Mouse (Mus musculus) heart, embryonic 15.5 days (tissue): ENCODE measurements around the gene Myt1l. TPM values are rescaled to one million over a fixed set of nuclear protein-coding genes. Genes with fewer than 3 reads are reported as not detected.

Experiments
- ATAC-seq: fragments of 200-750 bp; cut with Nextera tagmentation; replicated peaks from 2 replicates; pipeline ENCODE4 v1.8.0; 2017; ENCODE audit warnings: low read depth, moderate TSS enrichment; ENCODE audit not compliant: insufficient number of reproducible peaks, insufficient read depth, low FRiP score
- H3K27ac ChIP-seq: fragments of 300-500 bp; sonication (generic); 2 replicates; pipeline ENCODE4 v1.5.1; 2015; ENCODE audit warnings: mild to moderate bottlenecking, inconsistent platforms
- H3K27me3 ChIP-seq: fragments of 300-500 bp; sonication (generic); 2 replicates; pipeline ENCODE4 v1.6.1; 2015; ENCODE audit warnings: inconsistent platforms
- H3K36me3 ChIP-seq: fragments of 300-500 bp; sonication (generic); 2 replicates; pipeline ENCODE4 v1.6.1; 2015; ENCODE audit warnings: mild to moderate bottlenecking, inconsistent platforms
- H3K4me1 ChIP-seq: fragments of 300-500 bp; sonication (generic); replicated peaks from 2 replicates; pipeline ENCODE4 v1.6.1; 2015; ENCODE audit warnings: inconsistent platforms
- H3K4me2 ChIP-seq: fragments of 300-500 bp; sonication (generic); 2 replicates; pipeline ENCODE4 v1.6.1; 2015; ENCODE audit warnings: inconsistent platforms, mild to moderate bottlenecking, moderate library complexity
- H3K4me3 ChIP-seq: fragments of 300-500 bp; sonication (generic); 2 replicates; pipeline ENCODE4 v1.5.1; 2015; ENCODE audit warnings: mild to moderate bottlenecking, inconsistent platforms
- H3K9ac ChIP-seq: fragments of 300-500 bp; sonication (generic); 2 replicates; pipeline ENCODE4 v1.6.1; 2015; ENCODE audit warnings: mild to moderate bottlenecking, inconsistent platforms
- H3K9me3 ChIP-seq: fragments of 300-500 bp; sonication (generic); replicated peaks from 2 replicates; pipeline ENCODE4 v1.6.1; 2016; ENCODE audit warnings: inconsistent platforms
- WGBS: fragments of 180-500 bp; shearing (Covaris S2); methylation state at CpG from one replicate; pipeline ENCODE4 v1.1.7; 2015; ENCODE audit warnings: mixed read lengths; 5-methylcytosine and 5-hydroxymethylcytosine counted together
- polyA plus RNA-seq: library from polyadenylated mRNA; unstranded; fragments of >200 nt; fragmentation: Nextera tagmentation; extraction: Ambion mirVana; gene quantifications from 2 replicates; pipeline ENCODE4 v1.2.1, GENCODE M21; 2015

Gene Myt1l
- polyA plus RNA-seq, 1 experiment from 2014 or later = 0.05 TPM

DNA sequence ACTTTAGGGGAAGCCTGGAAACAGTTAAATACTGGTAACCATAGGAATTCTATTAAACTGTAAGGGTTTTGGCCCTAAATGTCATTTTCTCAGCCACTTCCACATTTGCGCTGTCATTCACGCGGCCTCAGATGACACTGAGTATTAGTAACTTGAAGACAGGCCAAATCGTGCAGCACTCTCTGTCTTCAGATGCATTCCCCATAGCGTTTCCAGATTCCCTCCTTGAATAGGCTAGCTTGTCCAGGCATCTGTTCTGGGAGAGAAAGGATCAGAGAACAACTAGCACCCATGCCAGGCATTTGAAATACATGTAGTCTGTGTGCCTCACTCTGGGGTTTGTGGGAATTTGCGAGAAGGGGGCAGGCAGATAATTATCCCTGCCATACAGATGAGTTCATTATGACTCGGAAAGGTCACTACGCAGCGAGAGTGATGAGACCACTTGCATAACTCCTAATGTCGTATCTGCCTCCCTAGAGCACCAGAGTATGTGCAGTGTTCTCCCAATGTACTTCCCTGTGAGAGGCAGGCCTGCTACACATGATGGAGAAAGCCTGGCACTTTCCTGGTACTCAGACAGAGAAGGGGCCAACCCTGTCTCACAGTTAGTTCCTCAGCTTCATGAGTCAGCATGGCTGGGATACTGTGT, 295.7 kb downstream of the Myt1l start:
- WGBS = 71% methylated on average over 10 of the region's 10 CpGs
- Histone ChIP-seq H3K4me1 (no peaks in the 10 kb centered on the region), H3K27ac (no peak overlapping the region), H3K9ac (no peak overlapping the region), H3K4me2 (no peak overlapping the region), H3K27me3 (no peaks in the 10 kb centered on the region), H3K4me3 (no peak overlapping the region), H3K36me3 (no peaks in the 10 kb centered on the region), H3K9me3 (no peaks in the 10 kb centered on the region)
- no peak for ATAC-seq

- ATAC-seq = no peak
- Histone ChIP-seq H3K27me3 (no peaks in the 10 kb centered on the region), H3K27ac (no peak overlapping the region), H3K9me3 (no peaks in the 10 kb centered on the region), H3K4me2 (no peak overlapping the region), H3K4me1 (no peaks in the 10 kb centered on the region), H3K36me3 (no peaks in the 10 kb centered on the region), H3K4me3 (no peak overlapping the region), H3K9ac (no peak overlapping the region)
Measured at GRCm38 (mm10) chr12:29830571-29830970, 302.4 kb downstream of the Myt1l start.

- no peaks in the 10 kb centered on the region for H3K4me1 ChIP-seq
- no peak overlapping the region for H3K4me3 ChIP-seq
- H3K36me3 ChIP-seq = no peaks in the 10 kb centered on the region
- WGBS = 73% methylated on average over 11 of the region's 11 CpGs
- ATAC-seq = no peak
- H3K4me2 ChIP-seq = no peak overlapping the region
- H3K9me3 ChIP-seq = no peaks in the 10 kb centered on the region
- no peak overlapping the region for H3K27ac ChIP-seq
- H3K9ac ChIP-seq = no peak overlapping the region
- H3K27me3 ChIP-seq = no peaks in the 10 kb centered on the region
Measured at GRCm38 (mm10) chr12:29831356-29831755, 303.2 kb downstream of the Myt1l start.

DNA sequence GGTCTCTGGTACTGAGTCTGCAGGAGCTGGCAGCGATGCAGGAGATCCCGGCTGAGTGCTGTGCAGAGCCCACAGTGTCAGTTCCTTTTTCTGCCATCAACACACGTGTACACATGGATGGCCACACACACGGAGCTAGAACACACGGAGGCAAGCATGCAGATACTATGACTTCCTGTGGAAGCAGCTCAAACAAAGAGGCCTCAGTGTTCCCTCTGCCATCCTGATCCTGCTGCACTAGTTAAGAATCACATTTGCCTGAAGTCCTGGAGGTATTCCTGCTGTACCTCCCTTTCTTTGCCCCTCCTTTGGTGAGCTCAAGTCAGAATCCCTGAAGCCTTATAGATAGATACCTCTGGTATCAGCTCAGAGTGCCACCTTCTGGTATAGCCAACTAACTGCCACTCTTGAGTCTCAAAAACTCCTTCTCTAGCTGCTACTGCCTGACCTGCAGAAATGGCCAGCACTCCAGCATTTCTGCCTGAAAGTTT, 309.2 kb downstream of the Myt1l start:
- Histone ChIP-seq H3K9ac (no peak overlapping the region), H3K36me3 (no peaks in the 10 kb centered on the region), H3K4me3 (no peak overlapping the region), H3K9me3 (no peaks in the 10 kb centered on the region), H3K4me2 (no peak overlapping the region), H3K27ac (no peak overlapping the region), H3K27me3 (no peaks in the 10 kb centered on the region), H3K4me1 (0 out of 2 replicates have a peak, but pooled peaks cover 3% of the 10 kb centered on the region)
- 0 out of 2 replicates have a peak, but pooled peaks have one; percentile 22 for ATAC-seq
- WGBS = 68% methylated on average over 5 of the region's 5 CpGs

- Histone ChIP-seq H3K4me3 (no peak overlapping the region), H3K27ac (no peak overlapping the region), H3K4me1 (0 out of 2 replicates have a peak, but pooled peaks cover 3% of the 10 kb centered on the region), H3K9me3 (no peaks in the 10 kb centered on the region), H3K36me3 (no peaks in the 10 kb centered on the region), H3K27me3 (no peaks in the 10 kb centered on the region), H3K4me2 (no peak overlapping the region), H3K9ac (no peak overlapping the region)
- WGBS = 71% methylated on average over 7 of the region's 7 CpGs
- no peak for ATAC-seq
Measured at GRCm38 (mm10) chr12:29838421-29838820, 310.2 kb downstream of the Myt1l start.

GRCm38 (mm10) chr12:29849936-29850335, 321.8 kb downstream of the Myt1l start:
- WGBS = 88% methylated on average over 3 of the region's 3 CpGs
- H3K4me2 ChIP-seq = no peak overlapping the region
- H3K36me3 ChIP-seq = no peaks in the 10 kb centered on the region
- H3K9me3 ChIP-seq = no peaks in the 10 kb centered on the region
- H3K4me1 ChIP-seq = no peaks in the 10 kb centered on the region
- H3K4me3 ChIP-seq = no peak overlapping the region
- H3K27me3 ChIP-seq = no peaks in the 10 kb centered on the region
- no peak overlapping the region for H3K27ac ChIP-seq
- H3K9ac ChIP-seq = no peak overlapping the region
- ATAC-seq = no peak

DNA sequence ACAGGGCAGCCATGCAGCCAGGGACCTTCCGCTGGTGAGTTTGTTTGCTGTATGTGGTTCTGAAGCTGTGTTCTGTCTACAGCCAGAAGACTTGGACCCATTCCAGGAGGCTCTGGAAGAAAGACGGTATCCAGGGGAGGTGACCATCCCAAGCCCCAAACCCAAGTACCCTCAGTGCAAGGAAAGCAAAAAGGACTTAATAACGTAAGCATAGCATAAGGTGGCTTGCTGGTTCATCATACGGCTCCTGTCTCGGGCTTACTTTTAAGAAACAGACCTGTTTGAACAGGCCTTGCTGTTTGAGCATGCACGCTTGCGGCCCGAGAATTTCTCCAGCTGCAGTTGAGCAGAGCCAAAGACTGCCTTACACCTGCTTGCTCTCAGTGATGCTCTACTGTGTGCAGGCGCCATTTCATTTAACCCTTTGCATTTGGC, 326.0 kb downstream of the Myt1l start:
- Histone ChIP-seq H3K4me3 (no peak overlapping the region), H3K27ac (no peak overlapping the region), H3K36me3 (no peaks in the 10 kb centered on the region), H3K4me2 (no peak overlapping the region), H3K27me3 (no peaks in the 10 kb centered on the region), H3K4me1 (no peaks in the 10 kb centered on the region), H3K9me3 (no peaks in the 10 kb centered on the region), H3K9ac (no peak overlapping the region)
- WGBS = 77% methylated on average over 9 of the region's 9 CpGs
- no peak for ATAC-seq

- Histone ChIP-seq H3K4me1 (no peaks in the 10 kb centered on the region), H3K27me3 (no peaks in the 10 kb centered on the region), H3K9ac (no peak overlapping the region), H3K9me3 (no peaks in the 10 kb centered on the region), H3K27ac (no peak overlapping the region), H3K36me3 (no peaks in the 10 kb centered on the region), H3K4me3 (no peak overlapping the region), H3K4me2 (no peak overlapping the region)
- ATAC-seq = no peak
- WGBS = 21% methylated on average over 5 of the region's 5 CpGs
Measured at GRCm38 (mm10) chr12:29855007-29855406, 326.8 kb downstream of the Myt1l start.

DNA sequence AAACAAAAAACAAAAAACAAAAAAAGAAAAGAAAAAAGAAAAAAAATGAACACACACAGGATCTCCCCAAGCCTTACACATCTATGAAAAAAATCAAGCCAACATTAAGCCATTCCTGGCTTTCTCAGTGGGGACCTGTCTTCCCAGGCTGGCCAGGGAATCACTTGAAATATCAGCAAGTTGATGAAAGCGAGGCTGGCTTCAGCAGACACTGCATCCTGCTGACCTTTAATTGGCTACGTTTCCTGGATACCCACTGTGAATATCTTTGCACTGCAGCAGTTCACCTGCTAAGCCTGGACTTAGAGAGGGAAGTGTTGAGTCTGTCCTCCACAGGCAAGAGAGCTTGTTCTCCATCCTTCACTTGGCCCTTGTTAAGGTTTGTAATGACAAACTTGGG, 332.8 kb downstream of the Myt1l start:
- no peaks in the 10 kb centered on the region for H3K36me3 ChIP-seq
- no peak overlapping the region for H3K27ac ChIP-seq
- H3K4me3 ChIP-seq = no peak overlapping the region
- no peaks in the 10 kb centered on the region for H3K27me3 ChIP-seq
- no peak for ATAC-seq
- H3K9ac ChIP-seq = no peak overlapping the region
- 26% methylated on average over 2 of the region's 2 CpGs for WGBS
- no peak overlapping the region for H3K4me2 ChIP-seq
- no peaks in the 10 kb centered on the region for H3K9me3 ChIP-seq
- no peaks in the 10 kb centered on the region for H3K4me1 ChIP-seq

DNA sequence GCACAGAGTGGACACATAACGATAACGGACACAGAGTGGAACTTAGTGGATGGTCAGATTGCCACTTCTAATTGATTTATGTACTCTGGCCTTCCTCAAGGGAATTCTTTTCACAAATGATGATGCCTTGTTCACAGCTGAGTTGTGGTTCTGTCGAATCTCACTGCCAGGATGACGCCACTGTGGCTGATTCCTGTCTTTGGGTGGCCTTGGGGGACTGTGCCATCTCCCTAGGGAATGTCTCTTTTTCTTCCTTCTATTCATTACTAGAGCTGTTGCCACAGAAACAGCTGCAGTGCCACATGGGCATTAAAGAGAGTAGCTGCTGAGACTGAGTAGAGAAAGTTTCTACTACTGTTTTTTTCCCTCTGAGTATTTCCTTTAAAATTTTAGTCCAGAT, 340.1 kb downstream of the Myt1l start:
- no peak overlapping the region for H3K4me3 ChIP-seq
- H3K9me3 ChIP-seq = no peaks in the 10 kb centered on the region
- no peaks in the 10 kb centered on the region for H3K36me3 ChIP-seq
- no peak overlapping the region for H3K27ac ChIP-seq
- H3K27me3 ChIP-seq = no peaks in the 10 kb centered on the region
- H3K4me1 ChIP-seq = 0 out of 2 replicates have a peak, but pooled peaks cover 3% of the 10 kb centered on the region
- no peak overlapping the region for H3K4me2 ChIP-seq
- ATAC-seq = no peak
- no peak overlapping the region for H3K9ac ChIP-seq
- 76% methylated on average over 4 of the region's 4 CpGs for WGBS

- H3K27ac ChIP-seq = no peak overlapping the region
- no peak for ATAC-seq
- WGBS = 81% methylated on average over 9 of the region's 9 CpGs
Measured at GRCm38 (mm10) chr12:29868781-29869180, 340.6 kb downstream of the Myt1l start.

More at GRCm38 (mm10) chr12:29868781-29869180, 340.6 kb downstream of the Myt1l start:
- Histone ChIP-seq H3K4me1 (0 out of 2 replicates have a peak, but pooled peaks cover 3% of the 10 kb centered on the region), H3K9me3 (no peaks in the 10 kb centered on the region), H3K4me3 (no peak overlapping the region), H3K36me3 (no peaks in the 10 kb centered on the region), H3K9ac (no peak overlapping the region), H3K27me3 (no peaks in the 10 kb centered on the region), H3K4me2 (no peak overlapping the region)
